Mouse (Mus musculus) heart, adult 2 months (tissue): ENCODE results near the gene Spi1.

Experiments
- CTCF ChIP-seq: fragments of 200-600 bp; IDR thresholded peaks from 2 replicates; pipeline ENCODE4 v1.8.1; 2022; ENCODE audit warnings: antibody characterized with exemption, mild to moderate bottlenecking, moderate library complexity
- EP300 ChIP-seq: fragments of 200-500 bp; IDR thresholded peaks from 2 replicates; pipeline ENCODE4 v1.6.1; 2011; ENCODE audit warnings: low read depth, low read length, control low read depth; ENCODE audit not compliant: insufficient read depth
- POLR2A ChIP-seq: fragments of 200-500 bp; IDR thresholded peaks from 2 replicates; pipeline ENCODE4 v1.6.1; 2011; ENCODE audit warnings: mild to moderate bottlenecking, low read depth, low read length, control low read depth; ENCODE audit not compliant: insufficient read depth

GRCm38 (mm10) chr2:91062779-91063606, 19.2 kb upstream of the Spi1 start:
- TF ChIP-seq POLR2A = no peak
- TF ChIP-seq EP300 = no peak
- no peak for TF ChIP-seq CTCF
